Mouse (Mus musculus): Measurements from ENCODE around the gene Zfp319. TPM values are rescaled to one million over a fixed set of nuclear protein-coding genes. Genes with fewer than 3 reads are reported as not detected.
A peak's percentile ranks its signal among the peaks of the same experiment; 100 is the strongest.

Zfp319 gene
- total RNA-seq, 4 experiments from 2014 or later, result 7.4 to 9.5 (median 7.9) TPM

- DNase-seq (ENCODE audit: low spot score), result no peak
Measured at GRCm38 (mm10) chr8:95351461-95351860, 19.7 kb upstream of the Zfp319 start.

GRCm38 (mm10) chr8:95348811-95349630 lies 17.3 kb upstream of the Zfp319 start:
- DNase-seq (ENCODE audit: low spot score), result peak; percentile 59

GRCm38 (mm10) chr8:95348356-95348755 lies 16.6 kb upstream of the Zfp319 start:
- DNase-seq (ENCODE audit: low spot score), result no peak

- DNase-seq (ENCODE audit: low spot score), result peak; percentile 77
Measured at GRCm38 (mm10) chr8:95346643-95347545, 15.1 kb upstream of the Zfp319 start.

- no peak for DNase-seq (ENCODE audit: low spot score)
Measured at GRCm38 (mm10) chr8:95344668-95345067, 12.9 kb upstream of the Zfp319 start.

- DNase-seq (ENCODE audit: low spot score), result peak; percentile 55
Measured at GRCm38 (mm10) chr8:95341721-95342120, 10.0 kb upstream of the Zfp319 start.

GRCm38 (mm10) chr8:95336363-95336762 lies 4.6 kb upstream of the Zfp319 start:
- no peak for DNase-seq (ENCODE audit: low spot score)

- no peak for DNase-seq (ENCODE audit: low spot score)
Measured at GRCm38 (mm10) chr8:95335706-95336105, 4.0 kb upstream of the Zfp319 start.

- no peak for DNase-seq (ENCODE audit: low spot score)
Measured at GRCm38 (mm10) chr8:95332437-95333199, 868 bp upstream of the Zfp319 start.

GRCm38 (mm10) chr8:95331156-95331719 lies 512 bp downstream of the Zfp319 start:
- DNase-seq (ENCODE audit: low spot score), result no peak

- DNase-seq (ENCODE audit: low spot score), result no peak
Measured at GRCm38 (mm10) chr8:95330367-95330766, 1.4 kb downstream of the Zfp319 start.

- no peak for DNase-seq (ENCODE audit: low spot score)
Measured at GRCm38 (mm10) chr8:95327866-95328465, 3.8 kb downstream of the Zfp319 start.

GRCm38 (mm10) chr8:95326822-95327221 lies 4.9 kb downstream of the Zfp319 start:
- no peak for DNase-seq (ENCODE audit: low spot score)

- DNase-seq (ENCODE audit: low spot score), result no peak
Measured at GRCm38 (mm10) chr8:95324646-95325045, 7.1 kb downstream of the Zfp319 start.

GRCm38 (mm10) chr8:95323201-95323600 lies 8.5 kb downstream of the Zfp319 start:
- peak; percentile 45 for DNase-seq (ENCODE audit: low spot score)

GRCm38 (mm10) chr8:95320224-95321139 lies 11.3 kb downstream of the Zfp319 start:
- no peak for DNase-seq (ENCODE audit: low spot score)

- no peak for DNase-seq (ENCODE audit: low spot score)
Measured at GRCm38 (mm10) chr8:95315350-95315749, 16.4 kb downstream of the Zfp319 start.

- DNase-seq (ENCODE audit: low spot score), result no peak
Measured at GRCm38 (mm10) chr8:95314707-95315106, 17.0 kb downstream of the Zfp319 start.

- DNase-seq (ENCODE audit: low spot score), result no peak
Measured at GRCm38 (mm10) chr8:95313857-95314256, 17.9 kb downstream of the Zfp319 start.

GRCm38 (mm10) chr8:95312836-95313235 lies 18.9 kb downstream of the Zfp319 start:
- DNase-seq (ENCODE audit: low spot score), result no peak
